Mouse (Mus musculus): Measurements from ENCODE around the gene Ces1h.

DNA sequence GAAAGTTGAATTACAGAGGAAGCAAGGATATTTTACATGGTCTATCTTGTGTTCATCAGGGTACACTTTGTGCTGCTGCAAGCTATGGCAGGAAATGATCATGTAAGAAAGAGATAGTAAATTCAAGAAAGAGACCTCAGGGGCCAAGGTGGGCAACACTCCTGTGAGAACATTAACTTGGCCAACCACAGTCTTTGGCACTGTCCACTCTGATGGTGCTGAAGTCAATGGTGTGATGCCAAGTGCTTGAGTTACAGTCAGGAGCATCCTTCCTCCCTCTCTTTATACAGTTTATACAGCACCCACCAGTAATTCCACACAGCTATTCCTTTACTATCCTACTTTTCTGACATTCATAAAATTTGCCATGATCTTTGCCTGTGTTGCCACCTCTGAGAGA is 19.4 kb downstream of the Ces1h start:
- no peak for TF ChIP-seq EP300 (IDR thresholded peaks at IDR 0.05; ENCODE audit: insufficient read depth, low read depth, low read length)
- TF ChIP-seq POLR2A (IDR thresholded peaks at IDR 0.05; ENCODE audit: insufficient read depth, low read length): no peak
- TF ChIP-seq CTCF (IDR thresholded peaks at IDR 0.05; ENCODE audit: low read depth, low read length): no peak
